Mouse (Mus musculus) cerebellum, postnatal 14 days (tissue): Measurements from ENCODE around the gene Fetub.
A peak's percentile ranks its signal among the peaks of the same experiment; 100 is the strongest.

ENCODE experiments used
- DNase-seq, 2 experiments: peaks; one replicate each; pipeline ENCODE4 v3.0.0; 2021; ENCODE audit warnings: mixed read lengths in 2 of 2

Gene Fetub

DNA sequence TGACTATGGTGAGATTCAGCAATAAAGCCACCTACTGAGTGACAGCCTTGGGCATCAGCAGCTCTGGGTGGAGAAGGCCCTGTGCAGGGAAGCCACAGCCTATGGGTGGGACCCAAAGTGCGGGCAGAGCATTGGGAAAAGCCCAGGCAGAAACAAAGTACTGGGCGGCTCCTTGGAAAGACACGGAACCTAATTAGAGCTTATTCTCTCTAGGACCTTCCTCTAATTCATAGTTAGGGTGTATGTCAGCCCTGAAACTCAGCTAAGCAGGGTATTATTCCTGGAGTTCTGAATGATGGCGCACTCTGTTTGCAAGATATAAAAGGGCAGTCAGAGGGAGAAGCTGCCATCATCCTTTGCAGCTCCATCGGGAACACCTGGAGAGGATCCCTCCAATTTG, at the start of gene Fetub:
Fetub (plus strand) TSS at position 301 of the 400 bp plus-strand sequence.
- DNase-seq: no peak

DNA sequence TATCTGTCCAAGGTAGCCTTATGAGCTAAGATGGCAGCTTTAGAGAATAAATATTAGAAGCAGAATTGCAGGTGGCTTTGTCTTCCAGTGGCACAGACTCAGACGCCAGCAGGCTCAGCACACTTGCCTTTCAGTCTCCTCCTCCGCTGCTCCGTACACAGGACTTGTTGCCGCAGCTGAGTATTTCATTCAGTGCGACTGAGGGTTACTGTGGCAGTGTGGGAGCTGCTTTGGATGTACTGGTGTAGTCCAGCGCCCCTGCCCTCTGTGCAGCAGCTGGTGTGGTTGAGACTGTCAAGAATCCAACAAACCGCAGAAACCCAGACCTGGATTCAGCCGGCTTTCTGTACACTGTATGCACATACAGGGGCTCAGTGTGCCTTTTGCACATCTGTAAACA, 45.7 kb upstream of the Fetub start:
- DNase-seq: no peak

DNA sequence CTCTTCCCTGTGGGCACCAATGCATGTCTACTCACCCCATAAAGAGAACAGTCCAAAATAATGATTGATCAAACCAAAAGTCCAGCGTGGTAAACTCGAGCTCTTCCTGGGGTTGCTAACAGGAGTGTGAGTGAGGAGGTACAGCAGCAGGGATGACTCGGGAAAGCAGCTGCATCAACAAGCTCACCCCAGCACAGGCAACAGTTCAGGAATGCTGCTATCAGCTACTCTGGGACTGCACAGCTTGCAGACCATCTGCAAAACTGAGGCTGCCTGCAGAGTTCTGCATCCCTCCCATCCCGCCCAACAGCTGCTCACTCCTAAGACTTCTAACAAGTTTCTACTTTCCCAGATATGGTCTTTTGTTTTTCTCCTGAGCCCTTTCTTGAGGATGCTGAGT, 44.8 kb upstream of the Fetub start:
- no peak for DNase-seq

DNA sequence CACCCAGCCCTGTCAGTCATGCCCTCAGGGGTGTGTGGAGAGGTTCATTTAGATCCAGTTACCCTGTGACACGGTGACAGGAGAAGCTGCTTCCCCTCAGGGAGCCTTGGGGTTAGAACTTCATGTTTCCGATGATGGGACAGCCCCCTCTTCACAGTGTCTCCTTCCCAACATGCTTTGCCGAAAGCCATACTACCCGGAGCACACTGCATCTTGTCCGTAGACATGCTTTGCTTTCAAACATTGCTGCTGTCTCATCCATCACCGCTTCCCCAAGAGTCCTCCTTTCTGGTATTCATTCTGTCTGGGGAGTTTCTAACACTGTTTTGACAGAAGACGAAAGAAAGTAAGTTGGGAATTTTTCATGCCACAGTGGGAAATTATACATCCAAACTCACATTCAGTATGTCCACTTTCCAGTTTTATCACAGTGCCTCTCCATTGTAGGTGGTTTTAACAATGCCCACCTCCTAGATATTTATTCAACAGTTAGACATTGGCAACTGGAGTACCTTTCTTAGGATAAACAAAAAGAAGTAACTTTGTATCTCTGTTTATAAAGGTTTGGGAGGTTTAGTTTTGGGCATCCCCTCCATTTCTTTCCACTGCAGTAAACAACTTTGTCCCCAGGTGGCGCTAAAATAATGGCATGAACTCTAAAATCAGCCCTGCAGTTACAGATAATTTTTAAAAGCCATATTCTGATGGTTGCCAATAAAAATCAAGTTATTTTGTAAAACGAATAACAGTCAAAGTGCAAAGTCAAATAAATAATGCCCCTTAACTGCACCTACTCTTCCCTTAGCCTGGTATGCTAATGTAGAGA, 41.7 kb upstream of the Fetub start:
- DNase-seq: peak; percentile 51 to 65

DNA sequence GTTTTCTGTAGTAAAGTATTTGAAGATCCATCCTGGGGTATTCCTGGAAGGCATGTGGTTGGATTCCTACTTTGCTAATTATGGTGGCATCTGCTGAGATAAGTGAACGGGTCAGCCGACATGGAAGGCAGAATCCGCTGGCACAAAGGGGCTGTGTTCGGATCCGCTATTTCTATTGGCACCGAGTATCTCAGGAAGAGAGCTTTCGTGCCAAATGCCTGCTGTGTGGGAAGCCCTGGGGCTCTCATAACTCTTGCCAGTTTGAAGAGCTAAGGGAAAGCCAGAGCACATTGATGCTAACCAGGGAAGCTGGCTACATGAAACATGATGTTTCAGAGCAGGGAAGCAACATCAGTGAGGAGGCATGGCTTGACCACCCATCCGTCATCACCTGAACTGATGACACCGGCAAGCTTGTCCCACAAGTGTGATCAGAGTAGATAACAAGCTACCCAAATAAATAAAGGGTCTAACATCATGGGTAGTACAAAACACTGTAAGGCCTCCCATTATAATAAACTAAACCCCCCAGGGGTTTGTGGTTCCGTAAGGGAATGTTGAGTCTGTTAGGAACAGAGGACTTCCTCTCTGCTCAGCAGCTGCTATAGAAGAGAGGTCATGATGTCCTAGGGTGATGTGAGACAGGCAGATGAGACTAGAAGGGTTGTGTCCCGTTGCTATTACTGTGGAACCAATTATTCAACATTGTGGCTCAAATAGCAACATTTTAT, 40.3 kb upstream of the Fetub start:
- peak; percentile 63 to 68 for DNase-seq

DNA sequence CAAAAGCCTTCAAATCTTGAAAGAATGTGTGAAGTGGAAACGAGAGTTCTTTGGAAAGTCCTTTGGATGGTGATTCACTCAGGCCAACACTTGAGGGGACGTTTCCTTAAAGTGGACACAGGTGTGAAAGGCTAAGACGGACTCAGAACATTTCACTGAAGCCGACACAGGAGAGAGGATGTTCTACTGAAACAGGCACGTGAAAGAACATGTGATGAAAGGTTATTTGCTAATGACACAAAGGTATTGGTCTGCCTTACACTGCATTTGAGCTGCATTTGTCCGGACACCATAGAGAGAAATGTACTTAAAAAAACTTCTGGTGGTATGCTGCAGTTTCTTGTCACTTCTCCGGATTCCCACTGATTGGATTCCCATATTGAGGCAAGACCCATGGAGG, 39.4 kb upstream of the Fetub start:
- DNase-seq: no peak

DNA sequence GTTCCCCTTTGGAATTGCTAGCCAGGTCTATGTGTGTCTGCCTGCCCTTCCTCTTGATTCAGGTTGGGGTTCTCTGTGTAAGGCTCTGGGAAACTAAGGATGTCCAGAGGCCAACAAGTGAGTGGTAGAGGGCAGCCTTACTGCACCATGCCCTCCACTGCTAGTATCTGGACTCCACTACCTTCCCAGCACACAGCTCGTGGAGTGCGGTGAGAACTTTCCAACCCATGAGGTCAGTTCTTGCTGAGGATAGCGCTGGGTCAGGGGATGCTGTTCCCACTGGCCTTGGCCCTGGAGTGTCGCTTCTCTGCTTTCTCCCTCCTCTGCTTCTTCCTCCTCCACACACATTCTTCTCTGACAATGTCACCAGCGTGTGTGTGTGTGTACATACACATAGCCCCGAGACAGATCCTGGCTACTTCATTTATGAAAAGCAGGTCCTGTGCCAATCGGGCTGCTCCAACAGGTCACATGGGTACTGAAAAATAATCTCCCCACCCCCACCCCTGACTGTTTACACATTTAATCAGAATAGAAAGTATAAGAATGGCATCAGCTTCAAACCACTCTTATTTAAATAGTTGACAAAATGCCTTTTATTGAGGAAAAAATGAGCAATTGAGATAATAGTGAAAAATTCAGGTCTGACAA, 38.1 kb upstream of the Fetub start:
- no peak for DNase-seq

DNA sequence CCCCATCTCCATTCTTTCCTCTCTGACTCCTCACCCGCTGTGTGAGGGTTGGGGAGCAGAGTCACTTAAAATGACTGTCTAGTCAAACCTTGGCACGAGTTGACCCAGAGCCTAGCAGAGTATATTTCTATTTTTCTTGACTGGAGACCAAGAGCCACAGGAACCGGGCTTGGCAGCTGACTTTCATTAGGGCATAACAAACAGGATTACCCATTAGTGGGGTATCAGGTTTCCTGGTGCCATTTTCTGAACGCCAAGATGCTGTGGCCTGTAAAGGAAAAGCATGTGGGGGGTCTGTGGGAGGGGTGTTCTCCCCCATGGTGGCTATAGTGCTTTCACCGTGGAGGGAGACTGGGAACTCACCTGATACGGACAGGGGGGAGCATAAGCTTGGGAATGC, 37.2 kb upstream of the Fetub start:
- peak; percentile 20 for DNase-seq

DNA sequence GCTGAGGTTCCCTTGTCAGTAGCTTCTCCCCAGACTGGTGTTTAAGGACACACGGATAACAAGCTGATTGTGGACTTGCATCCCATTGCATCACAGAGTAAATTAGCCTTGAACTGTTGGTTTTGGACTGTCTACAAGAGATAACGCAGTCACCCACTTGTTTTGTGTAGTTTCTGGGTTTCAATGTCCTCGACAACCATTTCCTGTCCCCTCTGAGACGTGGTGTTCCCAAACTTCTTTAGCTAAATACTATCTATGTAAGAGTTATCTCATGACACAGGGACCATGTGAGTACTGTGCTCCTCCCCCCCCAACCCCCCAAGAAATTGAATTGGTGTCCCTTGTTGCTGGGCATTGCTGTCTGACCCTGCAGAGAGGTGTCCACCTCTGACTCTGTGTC, 36.6 kb upstream of the Fetub start:
- no peak for DNase-seq

DNA sequence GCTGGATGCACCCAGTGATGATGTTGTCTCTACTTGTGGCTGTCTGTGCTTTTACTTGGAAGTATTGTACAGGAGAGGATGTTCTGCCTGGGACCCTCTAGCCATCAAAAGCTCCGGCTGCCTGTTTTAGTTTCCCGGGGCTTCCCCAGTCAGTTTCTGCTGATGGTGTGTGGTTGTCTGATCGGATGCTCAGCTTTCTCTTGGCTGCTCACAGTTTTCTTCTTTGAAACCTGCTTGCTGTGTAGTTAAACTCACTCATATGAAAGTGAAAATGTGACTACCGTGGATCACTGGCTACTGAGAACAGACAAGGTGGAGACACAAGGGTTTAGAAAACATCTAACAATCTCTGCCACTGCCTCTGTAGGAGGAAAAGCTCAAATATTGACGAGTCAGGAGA, 34.7 kb upstream of the Fetub start:
- no peak for DNase-seq

DNA sequence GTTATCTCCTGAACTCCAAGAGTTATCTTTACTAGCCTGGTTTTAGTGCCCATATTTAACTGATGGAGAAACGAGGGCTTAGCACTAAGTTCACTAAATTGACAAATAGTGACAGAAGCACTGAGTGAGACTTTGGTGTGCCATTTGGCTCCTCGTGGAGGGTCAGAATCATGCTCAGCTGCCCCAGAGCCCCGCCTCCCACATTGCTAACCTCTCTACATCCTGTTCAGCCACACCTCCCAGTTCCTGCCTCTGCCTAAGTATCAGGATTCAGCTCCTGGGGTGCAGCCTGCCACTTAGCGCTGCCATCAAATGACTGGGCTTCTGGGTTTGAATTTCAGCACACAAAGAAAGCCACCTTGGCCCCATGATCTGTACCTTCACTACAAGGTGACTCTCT, 32.8 kb upstream of the Fetub start:
- DNase-seq: no peak

DNA sequence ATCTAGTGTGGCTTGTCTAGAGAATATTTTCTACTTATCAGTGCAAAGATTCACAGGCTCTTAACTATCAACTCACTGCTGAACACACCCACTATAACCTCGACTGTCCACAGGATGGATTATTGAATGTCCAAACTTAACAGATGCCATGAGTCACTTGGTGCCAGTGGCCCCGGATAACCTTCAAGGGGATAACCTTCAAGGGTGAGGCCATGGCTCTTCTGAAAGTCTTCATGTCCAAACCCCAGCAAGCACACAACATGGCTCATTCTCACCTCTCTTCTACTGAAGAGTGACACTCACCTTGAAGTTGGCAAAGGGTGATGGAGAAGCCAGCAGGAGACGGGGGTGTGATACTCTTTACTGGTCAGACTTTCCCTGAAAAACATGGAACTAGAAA, 31.4 kb upstream of the Fetub start:
- no peak for DNase-seq

DNA sequence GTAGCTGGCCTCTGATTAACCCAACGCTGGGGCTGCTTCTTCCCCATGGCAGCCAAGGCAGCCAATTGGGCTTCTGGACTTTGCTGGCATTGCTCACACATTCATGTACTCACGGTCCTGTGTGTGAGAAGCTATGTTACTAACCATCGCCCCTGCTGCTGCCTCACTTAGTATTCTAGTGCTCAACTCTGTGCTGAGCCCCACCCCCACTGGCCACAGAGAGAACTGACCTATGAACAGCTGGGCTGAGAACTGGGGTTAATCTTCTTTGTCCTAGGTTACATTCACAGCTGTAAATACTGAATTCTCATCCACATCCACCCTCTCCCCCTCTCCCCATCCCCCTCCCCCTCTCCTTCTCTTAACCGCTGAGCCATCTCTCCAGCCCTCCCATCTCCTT, 29.3 kb upstream of the Fetub start:
- DNase-seq: no peak

DNA sequence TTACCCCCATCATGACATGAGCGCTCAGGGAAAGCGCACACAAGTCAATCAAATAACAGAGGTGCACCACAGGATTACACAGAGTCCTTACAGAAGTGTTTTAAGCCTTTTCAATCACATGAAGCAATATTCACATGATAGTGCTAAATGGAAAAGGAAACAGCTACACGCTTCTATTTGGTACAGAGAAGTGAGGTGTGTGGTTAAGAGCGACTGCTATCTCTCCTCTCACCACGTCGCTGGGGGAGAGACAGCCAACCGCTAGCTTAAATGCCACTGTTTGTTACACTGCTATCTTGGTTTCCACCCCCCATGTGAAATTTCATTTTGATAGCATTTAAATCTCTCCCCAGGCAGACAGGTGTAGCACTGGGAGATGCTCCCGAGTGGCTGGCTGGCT, 28.4 kb upstream of the Fetub start:
- no peak for DNase-seq

DNA sequence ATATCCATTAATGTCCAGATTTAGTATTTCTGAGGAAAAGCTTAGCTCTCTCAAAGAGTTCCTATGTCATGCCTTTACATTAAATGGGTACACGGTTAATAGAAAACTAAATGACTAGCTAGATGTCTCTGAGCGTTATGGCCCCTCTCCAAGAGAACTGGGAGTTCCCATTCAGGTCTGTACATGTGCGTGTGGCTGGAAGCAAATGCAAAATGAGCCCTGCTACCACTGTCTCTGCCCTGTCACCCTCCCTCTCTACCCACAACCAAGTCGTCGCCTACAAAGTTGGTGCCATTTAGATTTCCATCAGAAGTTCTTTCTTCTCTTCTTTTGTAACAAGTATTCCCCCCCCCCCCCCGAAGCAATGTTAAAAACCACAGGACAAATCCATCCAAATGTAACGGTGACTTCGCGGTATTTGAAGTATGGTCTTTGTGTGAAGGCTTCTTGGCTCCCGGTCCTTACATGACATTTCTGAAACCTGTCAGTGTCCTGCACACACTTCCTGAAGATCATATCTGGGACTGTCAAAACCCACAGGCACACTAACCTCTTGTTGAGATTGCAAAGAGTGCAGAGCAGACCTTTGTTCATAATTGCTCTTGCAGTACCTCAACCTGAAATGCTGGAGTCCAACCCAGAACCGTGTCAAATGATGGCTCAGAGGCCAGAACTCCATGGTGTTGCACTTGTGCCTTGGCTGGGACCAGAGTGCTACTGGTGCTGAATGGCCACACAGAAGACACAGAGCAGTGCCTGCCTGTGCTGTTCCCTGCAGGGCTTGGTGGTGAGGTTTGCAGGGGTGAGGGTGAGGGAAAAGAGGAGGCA, 27.2 kb upstream of the Fetub start, which contains the start of gene Ahsg:
Ahsg (plus strand) TSS at position 595 of the 828 bp plus-strand sequence.
- no peak for DNase-seq

DNA sequence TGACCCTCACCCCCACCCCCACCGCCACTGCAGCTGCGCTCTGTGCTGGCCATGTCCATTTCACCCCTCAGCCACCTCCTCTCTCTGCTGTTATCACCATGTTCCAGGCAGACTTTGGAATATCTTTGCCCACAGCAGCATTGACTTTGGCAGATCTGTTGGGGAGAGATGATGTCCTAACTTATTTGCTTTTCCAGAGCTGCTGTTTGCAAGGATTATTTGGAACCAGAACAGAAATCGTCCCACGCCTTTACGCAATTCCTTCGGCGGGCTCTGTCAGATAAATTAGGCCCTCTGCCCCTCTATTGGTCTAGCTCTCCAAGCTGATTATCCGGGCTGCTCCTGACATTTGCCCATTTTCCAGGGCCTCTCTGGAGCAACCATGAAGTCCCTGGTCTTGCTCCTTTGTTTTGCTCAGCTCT, 26.4 kb upstream of the Fetub start:
- DNase-seq: no peak

DNA sequence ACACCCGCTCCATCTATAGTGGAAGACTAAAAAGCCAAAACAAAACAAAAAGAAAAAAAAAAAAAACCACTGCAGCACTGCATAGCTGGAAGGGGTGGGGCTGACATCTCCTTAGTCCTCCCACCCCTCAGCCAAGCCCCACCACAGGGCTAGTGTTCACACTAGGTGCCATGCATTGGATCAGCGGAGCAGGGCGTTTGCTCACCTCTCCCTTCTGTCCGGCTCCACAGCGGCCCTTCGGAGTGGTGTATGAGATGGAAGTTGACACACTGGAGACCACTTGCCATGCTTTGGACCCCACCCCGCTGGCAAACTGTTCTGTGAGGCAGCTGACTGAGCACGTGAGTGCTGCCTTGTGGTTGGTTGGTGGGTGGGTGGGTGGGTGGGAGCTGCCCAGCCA, 24.0 kb upstream of the Fetub start:
- DNase-seq: no peak

DNA sequence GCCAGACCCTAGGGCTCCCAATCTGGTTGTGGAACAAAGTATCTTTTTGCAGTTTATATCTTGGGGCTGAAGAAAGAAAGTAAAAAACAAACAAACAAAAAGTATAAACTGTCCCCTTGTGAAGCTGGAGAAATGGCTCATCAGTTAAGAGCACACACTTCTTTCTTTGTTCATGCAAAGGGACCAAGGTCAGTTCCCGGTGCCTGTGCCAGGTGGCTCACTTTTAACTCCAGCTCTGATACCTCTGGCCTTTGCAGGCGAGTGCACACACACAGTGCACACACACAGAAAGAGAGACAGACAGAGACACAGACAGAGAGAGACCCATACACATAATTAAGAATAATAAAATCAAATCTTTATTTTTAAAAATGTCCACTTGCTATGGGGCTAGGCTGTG, 21.5 kb upstream of the Fetub start:
- no peak for DNase-seq

DNA sequence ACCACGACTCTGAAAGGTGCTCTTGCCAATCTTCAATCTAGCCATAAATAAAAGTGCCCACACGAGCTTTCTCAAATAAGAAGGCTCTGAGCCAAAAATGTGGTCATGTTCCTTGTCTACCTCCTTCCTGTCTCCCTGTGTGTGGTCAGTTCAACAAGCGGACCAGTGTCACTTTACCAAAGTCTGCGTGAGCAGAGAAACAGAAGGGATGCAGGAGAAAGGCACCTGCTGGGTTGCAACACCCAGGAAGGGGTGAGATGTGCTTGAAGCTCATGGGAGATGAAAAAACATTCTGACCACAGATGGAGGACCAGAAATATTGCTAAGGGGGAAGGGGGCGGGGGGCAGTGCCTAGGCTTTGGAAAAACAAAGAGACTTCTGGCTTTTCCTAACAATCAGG, 18.8 kb upstream of the Fetub start:
- no peak for DNase-seq

DNA sequence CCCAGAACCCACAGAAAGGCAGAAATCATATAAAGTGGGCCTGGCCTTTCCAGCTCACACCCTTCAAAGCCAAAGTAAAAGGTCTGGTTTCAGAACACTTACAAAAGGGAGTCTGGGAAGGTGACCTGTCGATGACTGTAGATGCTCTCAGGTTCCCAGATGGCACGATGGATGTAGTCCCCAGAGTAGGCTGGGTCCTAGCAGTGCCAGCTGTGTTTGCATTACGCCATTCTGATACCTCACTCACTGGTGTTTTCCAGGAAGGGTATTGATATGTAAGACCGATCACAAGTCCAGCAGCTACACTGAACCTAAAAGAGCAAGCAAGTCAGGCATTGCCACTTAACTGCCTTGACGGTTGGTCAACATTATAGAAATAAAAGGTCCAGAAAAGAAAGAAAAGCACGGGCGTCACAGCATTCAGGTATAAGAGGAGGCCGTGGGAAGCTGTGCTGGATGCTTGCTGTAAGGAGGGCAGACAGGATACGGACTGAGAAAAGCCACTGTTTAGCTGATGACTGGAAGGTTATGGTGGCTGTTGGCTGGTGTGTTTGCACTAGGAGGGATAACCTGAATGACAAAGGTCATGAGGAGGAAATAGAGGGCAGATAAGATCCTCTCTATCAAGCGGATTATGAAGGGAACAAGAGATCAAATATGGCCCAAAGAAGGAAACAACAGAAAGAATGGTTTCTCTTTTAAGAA, 18.1 kb upstream of the Fetub start:
- no peak for DNase-seq

DNA sequence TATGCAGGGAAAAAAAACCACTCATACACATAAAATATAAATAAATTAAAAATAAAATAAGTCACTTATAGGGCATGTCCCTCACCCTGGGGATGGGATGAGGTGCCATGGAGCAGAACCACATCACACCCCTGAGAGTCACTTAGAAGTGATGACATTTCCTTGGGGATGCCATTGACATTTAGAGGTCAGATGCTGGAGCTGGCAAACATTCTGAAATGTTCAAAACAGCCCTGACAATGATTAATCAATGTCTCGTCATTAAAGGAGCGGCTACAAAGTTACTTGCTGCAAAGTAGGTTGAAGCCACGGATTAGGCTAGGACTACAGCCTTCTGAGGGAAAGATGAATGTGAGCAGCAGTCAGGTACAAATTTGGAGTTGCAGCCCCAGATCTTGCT, 16.8 kb upstream of the Fetub start:
- no peak for DNase-seq

DNA sequence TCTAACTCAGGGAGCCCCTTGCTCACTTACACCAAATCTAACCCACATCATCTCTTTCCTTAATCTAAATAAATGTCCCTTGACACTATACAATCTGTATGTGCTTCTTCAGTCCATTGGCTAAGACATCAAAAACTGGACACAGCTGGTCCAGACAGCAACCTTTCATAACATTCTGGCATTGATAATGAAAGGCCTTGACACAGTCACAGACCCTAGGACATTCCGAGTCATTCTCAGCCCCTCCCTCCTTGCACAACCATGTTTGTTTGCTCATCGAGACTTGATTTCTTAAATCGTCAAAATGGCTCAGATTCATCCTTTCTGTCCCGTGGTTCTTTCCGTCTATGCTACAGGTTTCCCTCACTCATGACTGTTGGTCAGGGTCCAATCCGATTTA, 8.8 kb upstream of the Fetub start:
- no peak for DNase-seq
